Mouse (Mus musculus) c-Kit-positive CD71-positive TER-119-positive erythroid progenitor cells, embryonic 14.5 days (primary cell): ENCODE results near the gene Fgfr2.

Source experiments
- DNase-seq: peaks from one replicate; pipeline ENCODE4 v3.0.0-alpha.2; 2013; ENCODE audit warnings: low spot score

The Fgfr2 gene

DNA sequence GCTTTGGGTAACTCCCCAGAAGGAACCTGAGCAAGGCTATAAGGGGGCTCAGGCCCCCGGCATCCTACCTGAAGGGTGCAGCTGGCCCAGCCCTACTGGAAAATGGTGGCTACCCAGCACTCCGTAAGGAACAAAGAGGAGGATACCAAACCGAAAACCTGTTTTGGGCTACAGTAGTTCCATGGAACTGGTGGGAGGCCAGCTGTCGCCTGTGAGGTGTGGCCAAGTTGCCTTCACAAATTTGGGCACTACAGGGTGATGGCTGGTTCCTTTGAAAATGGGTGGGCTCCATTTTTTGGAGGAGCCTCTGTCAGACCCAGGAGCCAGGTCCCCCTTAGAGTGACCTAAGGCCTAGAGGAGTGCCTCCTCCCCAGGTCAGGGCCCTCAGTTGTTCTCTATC, 407.9 kb downstream of the Fgfr2 start:
- no peak for DNase-seq

DNA sequence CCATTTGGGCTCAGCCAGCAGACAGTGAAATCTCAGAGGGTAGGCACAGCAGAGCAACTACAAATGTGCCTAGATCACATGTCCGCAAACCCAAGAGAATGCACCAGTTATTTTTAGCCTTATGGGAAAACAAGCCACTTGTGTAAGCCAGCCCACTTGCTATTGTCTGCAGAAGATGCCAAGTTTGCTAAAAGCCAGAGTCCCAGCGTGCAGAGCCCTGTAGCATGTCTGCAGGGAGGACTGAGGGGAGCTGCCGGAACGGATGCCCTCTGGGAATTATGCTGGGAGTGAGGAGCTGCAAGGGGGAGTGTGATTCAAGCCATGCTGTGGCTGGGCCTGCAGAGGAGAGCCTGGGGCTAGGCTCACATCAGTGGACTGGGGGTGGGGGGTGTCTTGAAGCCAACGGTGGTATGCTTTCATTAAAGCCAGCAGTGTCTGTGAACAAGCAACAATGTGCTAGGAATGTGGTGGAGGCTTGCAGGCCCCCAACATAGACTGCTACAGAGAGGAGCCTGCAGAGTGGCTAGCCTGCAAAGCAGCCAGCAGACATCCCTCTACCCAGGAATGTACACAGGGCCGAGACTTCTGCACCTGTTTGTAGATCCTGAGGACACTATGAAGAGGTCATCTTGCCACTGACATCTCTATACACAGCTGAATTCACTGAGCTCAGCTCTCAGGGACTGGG, 408.8 kb downstream of the Fgfr2 start:
- no peak for DNase-seq

DNA sequence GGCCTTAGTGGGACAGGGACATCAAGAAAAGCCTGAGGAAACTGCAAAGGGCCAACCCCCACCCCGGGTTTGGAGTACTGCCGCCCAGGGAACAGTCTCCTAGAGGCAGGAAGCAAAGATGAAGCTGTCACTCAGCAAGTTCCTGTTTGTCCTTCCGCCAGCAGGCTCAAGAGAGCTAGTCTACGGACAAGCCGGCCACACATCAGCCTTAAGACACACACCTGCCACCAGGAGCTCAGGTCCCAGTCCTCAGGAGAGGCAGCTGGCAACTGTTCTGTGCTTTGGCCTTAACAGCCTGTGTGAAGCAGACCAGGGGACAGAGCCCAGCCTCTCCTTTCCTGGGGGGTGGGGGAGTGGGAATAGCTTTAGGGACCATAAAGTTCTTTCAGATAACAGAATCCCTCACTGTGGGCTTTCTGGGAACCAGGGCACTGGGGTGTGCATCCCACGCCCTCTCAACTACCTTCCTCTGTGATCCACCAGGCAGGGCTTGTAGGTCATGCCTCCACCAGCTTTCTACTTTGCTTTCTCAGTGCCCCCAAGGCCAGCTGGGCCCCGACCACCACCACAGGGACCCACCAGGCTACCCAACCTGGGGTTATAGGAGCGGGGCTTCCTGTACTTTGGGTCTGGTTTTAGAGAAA, 409.5 kb downstream of the Fgfr2 start:
- no peak for DNase-seq

DNA sequence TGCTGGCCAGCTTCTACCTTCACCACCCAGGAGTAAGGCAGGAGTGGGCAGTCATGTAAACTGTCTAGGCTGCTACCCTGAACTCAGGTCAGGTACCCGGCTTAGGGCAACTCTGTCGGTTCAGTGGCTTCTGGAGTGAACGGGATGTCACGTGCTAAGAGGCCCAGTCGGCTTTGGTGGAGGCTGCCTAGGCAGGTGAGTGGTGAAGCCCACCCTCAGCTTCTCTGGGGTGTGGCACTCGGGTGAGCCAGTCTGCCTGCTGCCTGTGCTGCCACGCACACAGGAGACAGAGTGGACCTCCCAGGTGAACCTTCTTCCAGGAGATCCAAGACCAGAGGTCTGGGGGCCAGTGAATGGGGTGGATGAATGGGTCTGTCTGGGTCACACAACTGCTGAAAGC, 410.2 kb downstream of the Fgfr2 start:
- DNase-seq = no peak

DNA sequence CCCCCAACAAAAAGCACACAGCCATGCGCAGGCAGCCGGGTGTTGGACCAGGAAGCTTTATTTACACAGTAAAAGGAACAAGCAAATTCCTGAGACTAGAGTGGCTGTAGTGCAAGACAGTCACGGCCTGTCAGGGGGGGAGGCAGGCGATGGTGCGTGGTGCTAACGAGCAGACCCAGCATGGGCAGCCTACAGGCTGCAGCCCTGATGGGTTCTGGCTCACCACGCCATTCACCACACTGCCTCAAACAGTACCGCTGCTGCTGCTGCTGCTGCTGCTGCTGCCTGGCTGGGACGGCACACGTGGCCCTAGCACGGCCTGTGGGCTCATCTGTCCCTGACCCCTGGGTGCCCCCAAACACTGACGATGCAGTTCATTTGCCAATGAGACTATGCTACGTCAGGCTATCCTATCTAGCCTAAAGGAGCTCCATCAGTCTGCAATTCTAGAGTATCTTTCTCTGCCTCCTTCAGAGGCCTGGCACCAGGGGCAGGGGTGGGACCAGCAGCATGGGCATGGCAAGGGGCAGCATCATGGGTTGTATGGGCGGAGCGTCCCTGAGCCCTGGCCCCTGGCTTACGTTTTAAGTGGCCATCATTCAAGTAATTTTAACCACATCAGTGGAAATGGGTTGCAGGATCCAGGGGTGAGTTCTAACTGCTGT, 411.0 kb downstream of the Fgfr2 start:
- DNase-seq = no peak

DNA sequence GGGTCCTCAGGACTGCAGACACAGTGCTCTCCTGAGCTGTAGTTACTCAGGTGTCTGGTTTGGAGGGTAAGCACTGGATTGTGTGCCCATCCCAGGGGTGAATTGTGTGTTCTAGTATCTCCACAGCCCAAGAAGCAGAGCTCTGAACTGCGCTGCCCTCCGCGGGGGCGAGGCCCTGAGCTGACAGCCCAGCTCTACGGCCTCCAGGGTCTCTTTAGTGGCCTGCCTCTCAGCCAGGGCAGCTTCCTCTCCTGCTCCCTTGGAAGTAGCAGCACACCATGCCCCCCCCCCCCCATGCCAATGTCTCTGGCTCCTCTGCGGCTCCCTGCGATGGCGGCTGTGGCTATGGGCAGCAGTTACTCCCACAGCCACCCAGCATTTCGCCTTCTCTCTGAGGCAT, 411.6 kb downstream of the Fgfr2 start:
- DNase-seq = no peak

DNA sequence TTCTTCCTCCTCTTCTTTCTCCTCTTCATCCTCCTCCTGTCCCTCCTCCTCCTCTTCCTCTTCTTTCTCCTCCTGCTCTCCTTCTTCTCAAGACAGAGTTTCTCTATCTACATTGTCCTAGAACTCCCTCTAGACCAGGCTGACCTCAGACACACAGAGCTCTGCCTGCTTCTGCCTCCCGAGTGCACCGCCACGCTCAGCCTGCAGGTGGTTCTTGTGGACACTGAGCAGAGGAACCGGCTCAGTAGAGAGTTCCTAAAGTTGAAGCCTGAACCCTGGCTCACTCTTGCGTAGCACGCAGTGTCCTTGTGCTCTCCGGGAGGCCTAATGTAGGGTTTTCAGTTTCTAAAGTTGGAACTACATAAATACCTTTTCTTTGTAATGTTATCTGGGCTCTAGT, 418.0 kb downstream of the Fgfr2 start:
- no peak for DNase-seq

DNA sequence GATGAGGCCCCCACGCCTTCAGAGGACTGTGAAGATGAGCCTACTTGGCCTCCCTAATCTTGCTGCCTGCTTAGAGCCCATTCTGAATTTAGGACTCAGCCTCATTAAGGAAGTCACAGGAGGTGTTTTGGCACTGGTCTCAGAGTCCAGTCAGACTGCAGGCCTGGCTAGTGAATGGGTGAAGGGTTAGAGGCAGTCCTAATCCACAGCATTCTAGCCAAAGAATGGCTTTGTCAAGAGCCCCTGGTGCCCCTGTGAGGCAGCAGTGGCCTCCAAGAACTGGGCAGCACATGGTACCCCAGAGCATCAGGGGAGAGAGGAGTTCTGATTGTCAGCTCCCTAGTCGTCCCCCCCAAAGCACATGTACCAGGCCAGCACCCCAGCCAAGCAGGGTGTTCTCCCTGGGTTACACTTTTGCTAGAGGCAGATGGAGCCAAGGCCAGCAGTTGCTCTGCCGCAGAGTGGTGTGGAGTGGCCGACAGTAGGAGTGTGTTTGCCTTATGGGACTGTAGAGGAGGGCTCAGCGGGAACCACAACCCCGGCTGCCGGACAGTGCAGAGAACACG, 418.8 kb downstream of the Fgfr2 start:
- no peak for DNase-seq

DNA sequence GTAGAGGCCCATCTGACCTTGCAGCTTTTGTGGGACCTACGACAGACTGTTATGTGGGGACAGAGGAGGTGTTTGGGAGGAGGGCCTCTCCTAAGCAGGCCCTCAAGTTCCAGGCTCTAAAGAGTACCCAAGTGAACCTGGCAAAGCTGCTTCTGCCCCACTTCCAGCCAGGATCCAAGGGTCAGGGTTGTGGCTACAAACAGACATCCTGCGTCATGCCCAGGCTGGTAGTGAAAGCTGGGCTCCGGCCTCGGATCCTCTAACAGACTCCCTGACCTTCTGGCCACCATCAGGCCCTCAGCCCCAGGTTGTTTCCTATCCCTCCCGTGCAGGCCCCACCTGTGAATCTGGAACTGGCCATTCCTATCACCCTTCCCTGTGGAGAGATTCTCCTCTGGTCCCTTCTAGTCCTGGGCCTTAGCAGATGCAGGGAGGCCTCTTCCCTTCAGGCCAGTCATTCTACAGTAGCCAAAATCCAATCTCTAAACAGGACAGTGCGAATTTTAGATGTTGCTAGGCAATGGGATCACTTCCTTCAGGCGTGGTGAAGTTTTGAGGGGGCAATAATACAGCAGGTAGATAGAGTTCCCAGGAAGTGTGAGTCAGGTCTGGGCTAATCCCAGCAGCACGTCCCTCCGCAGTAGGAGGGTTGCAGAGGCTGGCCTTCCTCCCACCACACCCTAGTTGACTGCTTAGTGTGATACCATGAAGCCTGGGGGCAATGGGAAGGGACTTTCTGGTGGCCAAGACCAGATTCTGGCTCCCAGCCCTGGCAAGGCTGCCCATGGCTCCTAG, 419.4 kb downstream of the Fgfr2 start:
- DNase-seq = no peak

DNA sequence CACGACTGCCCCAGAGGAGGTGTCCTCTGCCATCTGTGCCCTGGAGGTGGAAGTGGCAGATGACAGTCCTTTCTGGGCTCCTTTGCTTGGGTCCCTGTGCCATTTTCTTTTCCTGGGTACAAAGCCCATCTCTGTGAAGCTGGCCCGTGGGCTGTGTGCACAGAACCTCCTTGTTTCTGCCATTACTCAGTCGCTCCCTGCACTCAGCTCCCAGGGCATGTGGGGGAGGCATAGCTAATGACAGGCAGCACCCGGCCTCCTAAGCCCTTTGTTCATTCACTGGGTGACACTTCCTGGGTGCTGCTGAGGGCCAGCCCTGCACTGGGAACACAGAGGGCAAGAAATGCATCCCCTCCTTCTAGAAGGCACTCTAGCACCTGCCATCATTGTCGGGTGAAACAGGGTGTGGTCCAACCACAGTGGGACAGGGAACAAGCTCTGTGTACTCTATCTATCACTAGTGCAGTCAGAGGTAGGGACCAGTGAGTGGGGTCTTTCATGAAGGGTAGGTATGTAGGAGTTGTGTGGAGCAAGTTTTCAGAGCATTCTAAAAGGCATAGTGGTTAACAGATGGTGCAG, 420.6 kb downstream of the Fgfr2 start:
- no peak for DNase-seq

DNA sequence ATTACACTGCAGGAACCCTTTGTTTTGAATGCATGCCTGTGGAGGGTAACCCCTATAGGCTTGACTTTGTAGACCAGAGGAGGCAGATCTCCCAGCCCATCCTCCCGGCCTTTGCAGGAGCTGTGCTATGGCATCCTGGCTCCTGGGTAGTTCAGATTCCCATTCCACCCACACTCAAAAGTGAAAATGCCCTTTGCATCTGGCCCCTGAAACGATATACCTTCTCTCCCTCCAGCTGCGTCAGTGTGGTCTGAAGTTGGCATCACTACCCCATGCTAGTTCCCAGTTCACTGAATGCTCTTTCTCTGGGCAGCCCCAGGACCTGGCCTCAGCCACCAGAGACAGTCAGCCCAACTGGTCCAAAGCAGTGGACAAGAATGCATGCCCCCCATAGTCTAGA, 421.1 kb downstream of the Fgfr2 start:
- no peak for DNase-seq

DNA sequence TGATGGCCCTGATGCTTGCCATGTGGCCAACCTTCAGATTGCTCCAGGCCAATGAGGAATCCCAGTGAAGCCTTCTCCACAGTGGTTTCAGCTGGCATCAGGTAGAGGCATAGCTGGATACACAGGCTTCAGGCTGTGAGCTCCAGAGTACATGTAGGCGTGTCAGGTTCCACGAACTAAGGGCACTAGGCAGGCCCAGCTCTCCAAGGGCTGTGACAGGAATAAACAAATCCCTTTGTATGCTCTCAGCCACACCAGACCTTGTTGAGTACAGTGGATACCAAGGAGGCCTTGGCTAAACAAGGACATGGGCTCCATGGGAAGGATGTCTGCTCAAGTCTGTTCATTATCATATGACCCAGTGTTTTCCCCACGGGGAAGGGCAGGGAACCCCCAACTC, 421.7 kb downstream of the Fgfr2 start:
- DNase-seq = no peak

DNA sequence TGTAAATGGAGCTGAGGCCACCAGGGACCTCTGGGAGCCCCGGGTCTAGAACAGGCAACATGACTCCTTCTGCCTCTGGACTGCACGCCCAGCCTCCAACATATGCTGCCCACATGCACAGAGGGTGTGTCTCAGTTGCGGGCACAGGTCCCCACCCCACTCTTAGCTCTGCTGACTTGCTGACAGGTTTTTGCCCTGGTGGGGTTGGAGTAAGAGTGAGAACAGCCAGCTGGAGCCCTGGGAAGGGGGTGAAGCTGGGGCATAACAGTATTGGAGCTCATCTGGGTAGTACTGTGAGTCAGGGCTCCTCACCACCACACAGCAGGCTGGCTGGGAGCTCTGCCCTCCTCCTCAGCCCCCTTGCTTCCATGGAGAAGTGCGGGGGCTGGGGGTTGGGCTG, 423.0 kb downstream of the Fgfr2 start:
- DNase-seq = no peak

DNA sequence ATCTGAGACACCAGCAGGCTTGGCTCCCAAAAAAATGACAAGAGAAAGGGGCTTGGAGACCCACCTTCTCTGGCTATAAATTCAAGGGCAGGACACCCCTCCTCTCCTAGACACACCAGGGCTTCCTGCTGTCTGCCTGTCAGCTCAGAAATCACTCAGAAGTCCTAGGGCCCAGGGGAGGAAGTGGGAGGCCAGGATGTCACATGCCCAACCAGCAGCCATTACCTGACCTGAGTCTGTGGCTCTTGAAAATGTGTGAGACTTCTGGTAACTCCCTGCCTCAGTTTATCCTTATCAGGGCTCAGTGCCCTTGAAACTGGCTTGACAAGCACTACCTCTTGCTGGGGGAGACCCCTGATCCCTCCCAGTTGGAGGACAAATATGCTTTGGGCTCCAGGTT, 423.5 kb downstream of the Fgfr2 start:
- DNase-seq = no peak

DNA sequence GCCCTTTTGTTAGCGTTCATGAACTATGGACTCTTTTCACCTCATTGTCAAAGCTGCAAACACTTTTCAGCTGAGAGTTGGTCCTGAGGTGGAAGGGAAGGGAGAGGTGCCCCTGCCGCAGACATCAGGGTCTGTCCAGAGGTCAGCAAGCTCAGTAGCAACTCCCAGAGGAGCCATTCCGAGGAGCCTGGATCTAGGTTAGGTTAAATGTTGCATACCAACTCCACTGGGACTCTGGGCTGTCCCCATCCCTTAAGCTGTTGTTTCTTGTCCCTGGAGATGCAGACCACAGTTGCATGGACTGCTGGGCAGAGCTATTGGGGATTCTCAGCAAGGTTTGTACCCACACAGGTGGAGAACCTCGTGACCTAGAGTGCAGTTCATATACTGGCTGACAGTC, 424.0 kb downstream of the Fgfr2 start:
- DNase-seq = no peak

DNA sequence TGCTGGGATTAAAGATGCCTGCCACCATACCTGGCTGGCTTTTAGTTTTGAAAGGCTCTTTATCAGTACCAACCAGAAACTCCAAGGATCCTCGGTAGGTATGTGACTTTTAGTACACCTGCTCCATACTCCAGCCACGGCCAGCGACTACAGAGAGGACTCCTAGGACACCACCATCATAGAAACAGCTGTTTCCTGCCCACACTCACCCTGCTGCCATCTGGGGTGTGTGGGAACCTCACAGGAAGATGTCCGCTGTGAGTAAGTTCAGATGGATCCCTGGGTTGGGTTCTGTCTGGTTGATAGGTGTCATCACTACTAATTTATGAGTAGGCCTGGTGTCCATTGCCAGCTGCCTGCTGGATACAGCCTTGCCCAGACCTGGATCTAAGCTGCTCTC, 424.4 kb downstream of the Fgfr2 start:
- no peak for DNase-seq

DNA sequence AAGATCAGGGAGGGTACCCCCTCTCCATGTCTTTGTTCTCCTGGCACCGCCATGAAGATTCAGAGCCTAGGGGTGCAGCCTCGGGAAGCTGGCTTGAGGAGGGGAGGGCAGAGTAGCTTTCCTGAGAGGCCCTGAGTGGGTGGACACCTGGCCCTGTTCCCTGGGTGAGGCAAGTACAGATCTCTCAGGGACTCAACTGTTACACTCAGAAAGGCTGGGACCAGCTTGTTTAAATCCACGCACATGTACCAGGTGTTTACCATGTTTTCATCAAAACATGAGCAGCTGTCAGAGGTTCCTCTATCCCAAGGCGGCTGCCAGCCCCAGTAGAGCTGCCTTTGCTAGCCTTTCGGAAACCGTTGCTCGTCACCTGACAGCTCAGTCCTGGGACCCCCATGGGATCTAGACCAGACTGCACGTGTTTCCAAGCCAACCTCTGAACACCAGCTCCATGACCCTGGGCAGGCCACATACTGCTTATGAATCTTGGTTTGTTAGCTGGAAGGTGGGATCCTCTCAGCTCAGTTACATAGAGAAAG, 425.8 kb downstream of the Fgfr2 start:
- DNase-seq = no peak

DNA sequence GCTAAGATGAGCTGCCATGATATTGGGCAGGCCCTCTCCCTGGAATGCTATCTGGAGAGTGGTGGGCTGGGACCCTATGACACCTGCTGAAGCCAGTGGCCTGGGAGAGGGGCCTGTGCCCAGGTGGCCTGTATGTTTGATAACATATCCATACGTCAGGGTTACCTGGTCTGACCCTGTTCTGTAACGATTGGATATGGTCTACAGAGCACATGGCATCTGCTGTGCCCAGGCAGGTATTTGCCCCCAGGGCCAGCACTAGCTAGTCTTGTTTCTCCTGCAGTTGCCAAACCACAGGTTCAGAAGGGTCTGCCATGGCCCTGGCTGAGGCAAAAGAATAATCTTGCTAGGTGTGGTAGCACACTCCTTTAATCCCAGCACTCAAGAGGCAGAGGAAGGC, 429.6 kb downstream of the Fgfr2 start:
- no peak for DNase-seq

DNA sequence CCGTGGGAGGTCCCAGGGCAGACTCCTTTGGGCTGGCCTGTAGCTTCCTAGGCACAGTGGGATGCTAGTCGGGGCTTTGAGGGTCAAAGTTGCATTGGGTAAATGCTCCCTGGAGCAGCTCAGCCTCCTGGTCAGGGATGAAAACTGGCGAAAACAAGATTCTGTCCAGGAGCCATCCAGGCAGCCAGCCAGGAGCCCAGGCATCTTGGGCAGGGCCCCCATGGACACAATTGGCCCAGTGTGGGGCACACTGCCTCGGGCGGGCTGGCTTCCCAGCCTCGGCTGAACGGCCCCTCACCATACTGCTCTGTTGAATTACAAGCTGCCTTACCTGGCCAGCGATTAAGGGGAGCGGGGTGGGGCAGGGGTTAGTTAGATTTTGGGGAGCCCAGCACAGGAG, 430.4 kb downstream of the Fgfr2 start:
- no peak for DNase-seq

DNA sequence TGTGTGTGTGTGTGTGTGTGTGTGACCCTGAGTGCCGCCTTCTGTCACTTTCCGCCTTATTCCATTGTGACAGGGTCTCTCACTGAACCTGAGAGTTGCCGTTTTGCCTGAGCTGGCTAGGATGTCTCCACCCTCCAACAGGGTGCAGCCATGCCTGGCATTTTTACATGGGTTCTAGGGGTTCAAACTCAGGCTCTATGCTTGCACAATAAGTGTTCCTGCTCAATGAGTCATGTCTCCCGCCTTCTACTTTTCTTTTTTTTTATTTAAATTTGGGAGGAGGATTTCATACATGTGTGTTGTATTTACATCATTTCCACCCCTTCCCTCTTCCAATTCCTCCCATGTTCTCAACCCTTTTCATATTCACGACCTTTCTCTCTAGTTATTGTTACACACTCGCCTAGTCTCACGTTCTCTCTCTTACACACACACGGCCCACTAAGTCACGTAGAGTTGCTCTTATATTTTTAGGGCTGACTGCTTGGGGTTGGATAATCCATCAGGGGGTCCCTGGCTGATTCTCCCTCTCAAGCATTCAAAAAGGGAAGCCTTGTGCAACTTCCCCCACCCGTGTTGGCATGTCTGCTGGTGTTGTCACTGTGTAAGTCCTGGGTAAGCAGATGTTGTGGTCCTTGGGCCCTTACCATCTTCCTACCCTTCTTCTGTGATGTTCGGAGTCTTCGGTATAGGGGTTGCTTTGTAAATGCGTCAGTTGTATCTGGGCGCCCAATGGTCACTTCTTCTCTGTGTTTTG, 432.3 kb downstream of the Fgfr2 start:
- DNase-seq = no peak

DNA sequence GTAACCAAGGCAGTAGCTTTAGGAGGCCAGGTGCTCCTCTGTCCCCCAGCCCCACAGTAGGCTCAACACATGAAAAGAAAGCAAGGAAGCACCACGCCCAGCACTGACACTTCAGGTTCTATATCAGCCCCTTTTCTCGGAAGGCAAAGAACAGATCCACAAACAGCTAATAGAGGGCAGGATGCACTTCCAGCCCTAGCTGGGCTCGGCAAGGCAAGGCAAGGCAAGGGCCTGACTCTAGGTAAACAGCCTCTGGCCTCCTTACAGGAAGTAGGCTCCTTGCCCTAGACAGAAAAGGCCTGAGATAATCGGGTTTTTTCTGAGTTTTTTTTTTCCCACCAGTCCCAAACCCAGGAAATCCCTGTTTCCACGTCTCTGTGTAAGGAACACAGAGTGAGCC, 433.4 kb downstream of the Fgfr2 start:
- DNase-seq = no peak
